10 mouse cellular contexts compared by ENCODE assay signal in genomic region chr12:71905640-71906320, GRCm38 (mm10).
DNase-seq lines count a peak whose midpoint lies in the region; ATAC-seq and TF ChIP-seq lines count a peak whose summit lies in the region.
"Had no signal": no experiment of that assay in that cellular context is flagged by ENCODE, and none has a peak within 500 bp of the region (broad histone marks: within the 10 kb centered on the region; RNA-seq: fewer than 3 reads in every experiment).

No protein-coding gene starts in this region.

- TF ChIP-seq EP300 in stomach, postnatal 0 days (optimal IDR thresholded peaks at IDR 0.05) = no peak

- TF ChIP-seq CTCF in hindbrain, postnatal 0 days (IDR thresholded peaks at IDR 0.05; ENCODE audit: low read depth) = no peak
- no peak for TF ChIP-seq CTCF in stomach, postnatal 0 days (IDR thresholded peaks at IDR 0.05; ENCODE audit: low read depth)

- 0 out of 2 replicates have a peak overlapping the region, but pooled peaks have one; percentile 20 for H3K27ac ChIP-seq in hindbrain, embryonic 13.5 days
- no peak overlapping the region for H3K27ac ChIP-seq in hindbrain, postnatal 0 days
- 0 out of 2 replicates have a peak overlapping the region, but pooled peaks have one; percentile 8 for H3K27ac ChIP-seq in midbrain, embryonic 14.5 days (replicated peaks; ENCODE audit: low read depth, low read length)
- H3K27ac ChIP-seq in midbrain, embryonic 11.5 days (ENCODE audit: low read depth, low read length) = no peak overlapping the region
- peak overlapping the region; percentile 73 for H3K27ac ChIP-seq in heart, embryonic 15.5 days
- peak overlapping the region; percentile 73 for H3K27ac ChIP-seq in stomach, postnatal 0 days (replicated peaks)
- H3K27ac ChIP-seq: embryonic facial prominence, embryonic 12.5 days; liver, embryonic 13.5 days had no signal

- 90% methylated on average over 13 of the region's 13 CpGs for WGBS in hindbrain, embryonic 13.5 days
- WGBS in hindbrain, postnatal 0 days = 85% methylated on average over 13 of the region's 13 CpGs
- WGBS in midbrain, embryonic 14.5 days = 91% methylated on average over 13 of the region's 13 CpGs
- WGBS in midbrain, embryonic 11.5 days = 91% methylated on average over 13 of the region's 13 CpGs
- 65% methylated on average over 13 of the region's 13 CpGs for WGBS in heart, embryonic 15.5 days
- 62% methylated on average over 13 of the region's 13 CpGs for WGBS in stomach, postnatal 0 days

- DNase-seq in hindbrain, postnatal 0 days (ENCODE audit: low spot score) = no peak
- no peak for DNase-seq in midbrain, embryonic 14.5 days
- no peak for DNase-seq in midbrain, embryonic 11.5 days (ENCODE audit: low spot score, missing footprints)
- DNase-seq in stomach, postnatal 0 days (ENCODE audit: low spot score) = no peak
- DNase-seq in layer of hippocampus, postnatal 14 days (ENCODE audit: low spot score in 2 of 2) = no peak
- DNase-seq: liver, embryonic 13.5 days; thymus, adult 2 months had no signal

- no peak overlapping the region for H3K4me2 ChIP-seq in hindbrain, embryonic 13.5 days
- no peak overlapping the region for H3K4me2 ChIP-seq in hindbrain, postnatal 0 days (ENCODE audit: low read depth, low read length)
- H3K4me2 ChIP-seq in midbrain, embryonic 14.5 days (ENCODE audit: low read length) = no peak overlapping the region
- no peak overlapping the region for H3K4me2 ChIP-seq in midbrain, embryonic 11.5 days
- H3K4me2 ChIP-seq in heart, embryonic 15.5 days = no peak overlapping the region
- no peak overlapping the region for H3K4me2 ChIP-seq in stomach, postnatal 0 days (replicated peaks; ENCODE audit: low read depth)
- H3K4me2 ChIP-seq: embryonic facial prominence, embryonic 12.5 days; liver, embryonic 13.5 days had no signal

- no peak overlapping the region for H3K9ac ChIP-seq in hindbrain, embryonic 13.5 days
- no peak overlapping the region for H3K9ac ChIP-seq in hindbrain, postnatal 0 days (replicated peaks; ENCODE audit: low read length)
- H3K9ac ChIP-seq in midbrain, embryonic 14.5 days (replicated peaks; ENCODE audit: low read length) = no peak overlapping the region
- no peak overlapping the region for H3K9ac ChIP-seq in midbrain, embryonic 11.5 days (ENCODE audit: low read length)
- H3K9ac ChIP-seq in heart, embryonic 15.5 days = no peak overlapping the region
- H3K9ac ChIP-seq in stomach, postnatal 0 days (ENCODE audit: low read length) = no peak overlapping the region
- H3K9ac ChIP-seq: embryonic facial prominence, embryonic 12.5 days; liver, embryonic 13.5 days had no signal

- H3K4me1 ChIP-seq in hindbrain, embryonic 13.5 days (replicated peaks) = peaks cover 32% of the 10 kb centered on the region
- peaks cover 17% of the 10 kb centered on the region for H3K4me1 ChIP-seq in hindbrain, postnatal 0 days (ENCODE audit: insufficient read depth, low read length)
- peaks cover 17% of the 10 kb centered on the region for H3K4me1 ChIP-seq in midbrain, embryonic 14.5 days (ENCODE audit: control insufficient read depth, insufficient read depth, low read length)
- no peaks in the 10 kb centered on the region; the same call in 1 of the 2 replicates for H3K4me1 ChIP-seq in midbrain, embryonic 11.5 days (ENCODE audit: control insufficient read depth, insufficient read depth, low read length)
- peaks cover 62% of the 10 kb centered on the region for H3K4me1 ChIP-seq in heart, embryonic 15.5 days (replicated peaks)
- peaks cover 3% of the 10 kb centered on the region for H3K4me1 ChIP-seq in stomach, postnatal 0 days (replicated peaks; ENCODE audit: control insufficient read depth, insufficient read depth)

- H3K36me3 ChIP-seq in hindbrain, embryonic 13.5 days = peaks cover 18% of the 10 kb centered on the region
- 0 out of 2 replicates have a peak, but pooled peaks cover 12% of the 10 kb centered on the region for H3K36me3 ChIP-seq in hindbrain, postnatal 0 days (ENCODE audit: insufficient read depth, low read length)
- peaks cover 5% of the 10 kb centered on the region; the same call in 1 of the 2 replicates for H3K36me3 ChIP-seq in midbrain, embryonic 14.5 days (ENCODE audit: control insufficient read depth, insufficient read depth, low read length)
- H3K36me3 ChIP-seq in midbrain, embryonic 11.5 days (ENCODE audit: control insufficient read depth, insufficient read depth, low read length) = 0 out of 2 replicates have a peak, but pooled peaks cover 2% of the 10 kb centered on the region
- H3K36me3 ChIP-seq in heart, embryonic 15.5 days = peaks cover 10% of the 10 kb centered on the region; the same call in 1 of the 2 replicates
- peaks cover 6% of the 10 kb centered on the region for H3K36me3 ChIP-seq in stomach, postnatal 0 days (ENCODE audit: control insufficient read depth, insufficient read depth, low read length)

- no peaks in the 10 kb centered on the region for H3K27me3 ChIP-seq in hindbrain, embryonic 13.5 days
- H3K27me3 ChIP-seq in hindbrain, postnatal 0 days (ENCODE audit: insufficient read depth, low read length) = no peaks in the 10 kb centered on the region
- H3K27me3 ChIP-seq in midbrain, embryonic 14.5 days (ENCODE audit: control insufficient read depth, insufficient read depth, low read length) = no peaks in the 10 kb centered on the region
- H3K27me3 ChIP-seq in midbrain, embryonic 11.5 days (ENCODE audit: control insufficient read depth, insufficient read depth, low read length) = no peaks in the 10 kb centered on the region
- H3K27me3 ChIP-seq in heart, embryonic 15.5 days = no peaks in the 10 kb centered on the region
- H3K27me3 ChIP-seq in stomach, postnatal 0 days (ENCODE audit: control insufficient read depth, insufficient read depth, low read length) = no peaks in the 10 kb centered on the region
- H3K27me3 ChIP-seq: embryonic facial prominence, embryonic 12.5 days; liver, embryonic 13.5 days had no signal

- no peaks in the 10 kb centered on the region for H3K9me3 ChIP-seq in hindbrain, embryonic 13.5 days
- H3K9me3 ChIP-seq in hindbrain, postnatal 0 days (ENCODE audit: low read length) = no peaks in the 10 kb centered on the region
- H3K9me3 ChIP-seq in midbrain, embryonic 14.5 days (ENCODE audit: control insufficient read depth, low read length) = no peaks in the 10 kb centered on the region
- H3K9me3 ChIP-seq in midbrain, embryonic 11.5 days (ENCODE audit: control insufficient read depth, low read length) = no peaks in the 10 kb centered on the region
- no peaks in the 10 kb centered on the region for H3K9me3 ChIP-seq in heart, embryonic 15.5 days (replicated peaks)
- H3K9me3 ChIP-seq in stomach, postnatal 0 days (ENCODE audit: control insufficient read depth, low read length) = no peaks in the 10 kb centered on the region
- H3K9me3 ChIP-seq: embryonic facial prominence, embryonic 12.5 days; liver, embryonic 13.5 days had no signal

- ATAC-seq in hindbrain, embryonic 13.5 days (ENCODE audit: low FRiP score) = no peak
- no peak for ATAC-seq in hindbrain, postnatal 0 days
- no peak for ATAC-seq in midbrain, embryonic 14.5 days (ENCODE audit: low FRiP score, low TSS enrichment)
- ATAC-seq in midbrain, embryonic 11.5 days (ENCODE audit: low FRiP score) = no peak
- ATAC-seq in heart, embryonic 15.5 days (replicated peaks; ENCODE audit: insufficient number of reproducible peaks, insufficient read depth, low FRiP score, low read depth) = no peak
- ATAC-seq in stomach, postnatal 0 days (ENCODE audit: low FRiP score, low TSS enrichment) = no peak

- H3K4me3 ChIP-seq in hindbrain, embryonic 13.5 days = no peak overlapping the region
- H3K4me3 ChIP-seq in hindbrain, postnatal 0 days (ENCODE audit: low read length) = no peak overlapping the region
- no peak overlapping the region for H3K4me3 ChIP-seq in midbrain, embryonic 14.5 days (replicated peaks; ENCODE audit: low read depth, low read length)
- no peak overlapping the region for H3K4me3 ChIP-seq in midbrain, embryonic 11.5 days (ENCODE audit: low read depth, low read length)
- no peak overlapping the region for H3K4me3 ChIP-seq in heart, embryonic 15.5 days
- H3K4me3 ChIP-seq in stomach, postnatal 0 days (ENCODE audit: low read depth, low read length) = no peak overlapping the region
- H3K4me3 ChIP-seq: embryonic facial prominence, embryonic 12.5 days; liver, embryonic 13.5 days had no signal

Comparison
In these comparisons a context has a peak if more than half of its experiments do, and no peak if none do; other contexts are left out.
1. H3K27ac ChIP-seq: peak in hindbrain, embryonic 13.5 days (single experiment), midbrain, embryonic 14.5 days (single experiment), heart, embryonic 15.5 days (single experiment) and stomach, postnatal 0 days (single experiment); none in hindbrain, postnatal 0 days (single experiment) and midbrain, embryonic 11.5 days (single experiment).